Comparison of ENCODE assay signal across 36 mouse cellular contexts in genomic region chr13:120026911-120027310, GRCm38 (mm10). TPM values are rescaled to one million over a fixed set of nuclear protein-coding genes. Genes with fewer than 3 reads are reported as not detected.
"Had no signal": no experiment of that assay in that cellular context is flagged by ENCODE, and none has a peak within 500 bp of the region (broad histone marks: within the 10 kb centered on the region; RNA-seq: fewer than 3 reads in every experiment).

Gene Gm36079, minus strand, starts transcription at chr13:120027011.

RNA-seq across cellular contexts. Expression of gene Gm36079, which starts in this region (rescaled TPM):
- total RNA-seq: left cerebral cortex, adult 2 months; left cerebral cortex, adult 8-10 months; left cerebral cortex, postnatal 10 days; left cerebral cortex, postnatal 14 days; left cerebral cortex, postnatal 25 days; left cerebral cortex, postnatal 36 days; left cerebral cortex, postnatal 4 days; liver, adult 2 months; megakaryocyte-erythroid progenitor cell, adult 5-6 weeks; midbrain, postnatal 0 days; monocyte, adult 5-6 weeks had no signal
- polyA plus RNA-seq: limb, embryonic 10.5 days; limb, embryonic 11.5 days; limb, embryonic 12.5 days; limb, embryonic 13.5 days; limb, embryonic 14.5 days; limb, embryonic 15.5 days; liver, adult 2 months; liver, embryonic 11.5 days; liver, embryonic 12.5 days; liver, embryonic 13.5 days; liver, embryonic 14.5 days; liver, embryonic 15.5 days; liver, postnatal 0 days; lung, adult 2 months; lung, embryonic 14.5 days; lung, embryonic 15.5 days; lung, embryonic 16.5 days; lung, postnatal 0 days; midbrain, embryonic 10.5 days; midbrain, embryonic 11.5 days; midbrain, embryonic 12.5 days; midbrain, embryonic 13.5 days; midbrain, embryonic 14.5 days; midbrain, embryonic 16.5 days; midbrain, postnatal 0 days; myocyte; neural tube, embryonic 11.5 days had no signal
